Mouse (Mus musculus): ENCODE measurements around the gene Abcb9.
A peak's percentile ranks its signal among the peaks of the same experiment; 100 is the strongest.

Gene Abcb9

DNA sequence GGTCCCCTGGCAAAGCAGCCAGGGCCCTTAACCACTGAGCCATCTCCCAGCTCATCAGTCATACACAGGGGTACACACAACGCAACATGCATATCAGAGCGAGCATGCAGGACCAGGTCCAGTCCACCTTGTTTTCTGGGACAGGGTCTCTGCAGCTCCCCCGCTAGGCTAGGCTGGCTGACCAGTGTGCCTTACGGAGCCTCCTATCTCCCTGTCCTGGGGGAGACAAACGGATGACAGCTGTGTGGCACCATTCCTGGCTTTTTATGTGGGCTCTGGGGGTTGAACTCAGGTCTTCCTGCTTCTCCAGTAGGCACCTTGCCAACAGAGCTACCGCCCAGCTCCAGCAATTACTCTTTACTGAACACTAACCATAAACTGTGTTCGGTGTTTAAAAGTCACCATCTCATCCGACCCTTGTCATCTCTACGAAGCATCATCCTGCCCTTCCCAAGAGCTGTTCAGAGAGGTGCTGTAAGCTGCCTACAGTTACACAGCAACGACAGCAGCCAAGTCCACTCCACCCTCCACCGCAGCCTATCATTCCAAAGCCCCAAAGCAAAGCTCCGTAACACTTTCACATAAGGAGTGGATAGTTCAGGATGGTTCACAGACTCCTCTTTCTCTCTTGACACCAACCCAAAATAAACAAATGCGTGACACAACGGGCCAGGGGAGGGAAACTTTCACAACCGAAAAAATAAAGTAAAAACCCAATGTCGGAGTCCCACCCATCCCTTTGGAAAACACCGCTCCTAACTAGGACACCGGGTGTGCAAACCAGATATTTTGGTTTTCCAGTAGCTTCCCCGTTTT, 66.2 kb downstream of the Abcb9 start:
- DNase-seq = peak; percentile 56

- no peak for DNase-seq
Measured at GRCm38 (mm10) chr5:124028680-124029079, 66.9 kb downstream of the Abcb9 start.

- DNase-seq = peak; percentile 22
Measured at GRCm38 (mm10) chr5:124027702-124028470, 67.7 kb downstream of the Abcb9 start.

DNA sequence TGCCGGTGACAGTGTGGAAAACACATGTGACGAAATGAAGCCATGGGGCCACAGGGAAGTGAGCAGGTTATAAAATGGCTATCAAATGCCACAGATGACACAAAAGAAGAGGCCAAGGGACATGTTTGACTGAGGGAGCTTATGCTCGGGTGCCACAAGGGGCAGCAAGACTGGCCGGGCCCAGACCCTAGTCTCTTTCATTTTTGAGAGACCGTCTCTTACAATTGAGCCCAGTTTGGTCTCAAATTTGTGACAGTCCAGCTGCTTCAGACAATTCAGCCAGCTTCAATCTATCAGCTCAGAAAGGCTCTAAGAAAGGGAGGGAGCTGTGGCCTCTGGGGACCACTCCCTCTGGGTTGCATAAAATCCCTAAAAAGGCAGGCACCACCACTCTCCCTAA, 69.0 kb downstream of the Abcb9 start:
- DNase-seq = no peak

- DNase-seq = peak; percentile 52
Measured at GRCm38 (mm10) chr5:124025587-124026441, 69.8 kb downstream of the Abcb9 start.

DNA sequence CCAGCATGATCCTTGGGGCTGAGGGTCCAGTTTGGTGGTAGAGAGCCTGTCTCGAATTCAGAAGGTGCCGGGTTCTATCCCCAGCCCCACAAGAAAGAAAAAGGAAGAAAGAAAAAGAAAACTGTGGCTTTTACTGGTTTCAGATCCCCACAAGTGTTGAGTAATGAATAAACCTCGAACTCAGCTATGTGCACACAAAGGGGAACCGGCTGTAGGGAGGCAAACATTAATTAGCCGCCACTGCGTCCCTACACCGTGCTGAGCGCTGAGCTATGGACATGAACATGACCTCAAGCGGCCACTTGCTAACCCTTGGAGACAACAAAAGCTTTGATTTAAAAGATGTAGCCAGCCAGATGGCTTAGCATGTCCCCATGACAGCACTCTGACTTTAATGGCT, 70.5 kb downstream of the Abcb9 start:
- DNase-seq = peak; percentile 22

DNA sequence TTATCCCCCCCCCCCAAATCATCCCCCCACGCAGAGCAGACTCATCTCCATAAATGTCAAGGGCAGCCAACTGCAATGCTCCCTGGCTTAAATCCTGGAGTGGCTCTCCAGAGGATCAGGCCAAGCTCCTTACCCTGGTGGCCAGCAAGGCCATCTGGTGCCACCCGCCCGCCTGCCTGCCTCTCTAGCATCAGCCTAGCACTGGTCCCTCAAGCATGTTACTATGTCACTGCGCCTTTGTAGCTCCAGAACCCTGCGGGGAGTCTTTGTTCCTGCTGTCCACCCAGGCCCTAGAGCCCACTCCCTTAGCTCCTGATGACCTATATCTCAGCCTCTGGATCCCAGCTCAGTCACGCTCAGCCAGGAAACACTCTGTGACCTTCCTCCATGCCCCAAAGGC, 70.9 kb downstream of the Abcb9 start:
- DNase-seq = peak; percentile 87

- no peak for DNase-seq
Measured at GRCm38 (mm10) chr5:124022365-124022764, 73.2 kb downstream of the Abcb9 start.

DNA sequence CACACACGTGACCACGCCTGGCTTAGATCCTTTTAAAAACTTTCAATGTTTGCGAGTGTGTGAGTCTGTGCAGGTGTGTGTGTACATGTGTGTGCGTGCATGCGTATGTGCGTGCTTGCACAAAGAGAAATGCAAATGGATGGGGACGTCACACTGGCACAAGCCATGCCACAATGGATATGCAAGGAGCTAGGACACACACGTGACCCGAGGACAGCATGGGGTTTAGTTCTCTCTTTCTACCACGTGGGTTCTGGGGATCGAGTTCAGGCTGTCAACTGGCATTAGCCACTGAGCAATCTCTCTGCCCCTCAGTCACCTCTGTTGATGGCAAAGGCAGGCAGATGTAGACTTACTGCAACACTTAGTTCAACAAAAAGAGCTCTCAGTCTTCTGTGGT, 73.9 kb downstream of the Abcb9 start:
- peak; percentile 29 for DNase-seq

- peak; percentile 15 for DNase-seq
Measured at GRCm38 (mm10) chr5:124021148-124021547, 74.5 kb downstream of the Abcb9 start.

GRCm38 (mm10) chr5:124019348-124020216, 76.0 kb downstream of the Abcb9 start:
- DNase-seq = peak; percentile 65

DNA sequence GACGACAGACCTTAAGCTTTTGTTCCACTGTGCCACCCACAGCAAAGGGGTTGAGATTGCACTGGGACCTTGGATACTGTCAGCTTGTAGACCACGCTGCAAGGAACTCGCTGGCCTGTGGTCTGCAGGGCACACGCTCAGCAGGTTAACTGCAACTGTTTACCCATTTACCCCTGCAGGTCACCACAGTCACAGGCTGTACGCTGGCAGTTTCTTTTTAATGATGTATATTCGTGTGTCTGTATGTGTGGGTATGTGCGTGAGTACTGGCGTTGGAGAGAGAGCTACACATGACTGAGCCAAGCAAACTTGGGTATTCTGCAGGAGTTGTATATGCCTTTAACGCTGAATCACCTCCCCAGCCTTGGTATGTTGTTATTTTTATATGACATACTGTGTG, 76.9 kb downstream of the Abcb9 start:
- DNase-seq = no peak

DNA sequence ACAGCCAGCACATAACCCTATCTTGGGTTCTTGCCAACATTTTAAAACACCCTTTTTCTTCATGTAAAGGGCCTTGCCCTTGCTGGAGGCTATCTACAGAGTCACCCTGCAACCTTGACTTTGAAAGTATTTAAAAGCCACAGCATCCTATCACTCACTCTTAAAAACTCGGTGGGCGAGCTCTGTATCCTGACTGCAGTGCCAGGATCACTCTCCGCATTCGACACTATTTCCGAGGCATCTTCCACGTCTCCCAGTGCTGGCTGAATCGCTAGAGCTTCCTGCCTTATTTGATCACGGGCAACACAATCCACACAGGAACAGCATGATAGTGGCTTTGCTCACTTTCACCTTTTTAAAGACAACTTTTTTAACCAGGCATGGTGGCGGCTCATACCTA, 77.7 kb downstream of the Abcb9 start:
- DNase-seq = no peak

DNA sequence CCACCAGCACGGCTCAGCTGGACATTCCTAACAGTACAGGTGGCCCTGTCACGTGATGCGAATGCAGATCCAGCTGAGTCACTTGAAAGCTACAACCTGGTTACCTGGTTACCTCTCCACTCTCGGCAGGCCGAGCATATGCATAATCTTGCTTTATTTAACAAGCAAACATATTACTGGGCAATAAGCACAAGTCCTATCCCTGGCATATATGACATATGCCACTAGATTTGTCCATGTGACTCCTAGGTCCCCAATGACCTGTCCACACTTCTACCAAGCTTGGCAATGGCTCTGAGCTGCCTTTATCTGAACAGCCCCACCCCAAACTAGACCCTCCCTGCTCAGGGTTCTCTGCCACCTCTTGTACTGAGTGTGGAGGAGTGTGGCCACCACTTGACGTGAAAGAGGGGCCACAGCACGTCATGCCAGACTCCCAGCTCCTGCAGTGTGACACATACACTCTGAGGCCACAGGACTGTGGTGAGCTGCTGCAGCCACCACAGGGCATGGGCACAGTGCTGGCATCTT, 79.2 kb downstream of the Abcb9 start:
- DNase-seq = no peak

GRCm38 (mm10) chr5:124015727-124016126, 79.9 kb downstream of the Abcb9 start:
- DNase-seq = no peak

DNA sequence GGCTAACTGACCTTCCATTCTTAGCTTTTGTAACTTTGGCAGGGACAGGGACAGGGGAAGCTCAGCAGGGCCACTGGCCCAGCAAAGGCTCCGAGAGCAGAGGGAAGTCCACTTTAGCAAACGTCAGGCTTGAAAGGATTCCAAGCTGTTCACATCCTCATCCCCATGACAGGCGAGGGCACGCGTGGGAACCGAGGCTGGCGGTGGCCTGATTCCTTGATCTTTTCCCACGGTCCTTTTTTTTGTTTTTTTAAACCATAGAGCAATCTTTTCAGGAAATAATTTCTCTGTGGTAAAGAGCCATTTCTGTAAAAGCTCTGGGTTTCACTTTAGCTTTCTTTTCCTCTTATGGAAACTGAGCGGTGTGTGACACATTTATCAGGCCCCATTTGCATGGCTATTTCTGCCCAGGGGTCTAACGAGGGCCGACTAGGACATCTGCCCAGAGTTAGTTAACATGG, 80.8 kb downstream of the Abcb9 start:
- DNase-seq = no peak

GRCm38 (mm10) chr5:124014180-124014579, 81.4 kb downstream of the Abcb9 start:
- DNase-seq = no peak

GRCm38 (mm10) chr5:124013747-124014146, 81.9 kb downstream of the Abcb9 start:
- DNase-seq = no peak

DNA sequence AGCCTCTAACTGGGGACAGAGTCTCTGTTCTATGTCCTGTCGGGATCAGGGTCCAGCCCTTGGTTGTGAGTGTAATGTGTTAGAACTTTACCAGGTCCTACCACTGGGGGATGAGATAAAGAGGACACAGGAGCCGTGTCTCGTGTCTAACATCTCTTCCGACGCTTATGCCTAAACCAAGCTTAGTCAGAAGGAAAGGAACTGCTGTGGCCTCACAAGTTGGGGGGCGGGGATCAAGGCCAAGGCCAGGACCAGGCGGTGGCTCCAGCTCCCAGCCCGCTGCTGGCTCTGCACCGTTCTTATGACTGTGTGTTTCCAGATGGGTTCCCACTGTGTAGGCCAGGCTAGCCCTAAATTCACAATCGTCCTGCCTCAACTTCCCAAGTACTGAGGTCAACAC, 82.7 kb downstream of the Abcb9 start:
- no peak for DNase-seq

GRCm38 (mm10) chr5:124011927-124012326, 83.7 kb downstream of the Abcb9 start:
- no peak for DNase-seq

Data from cerebellum, adult 11-12 months (tissue).